Mouse (Mus musculus) hindbrain, embryonic 12.5 days (tissue): Measurements from ENCODE around the gene Rhbg. TPM values are rescaled to one million over a fixed set of nuclear protein-coding genes. Genes with fewer than 3 reads are reported as not detected.

ENCODE experiments used
- ATAC-seq: fragments of 200-750 bp; cut with Nextera tagmentation; 2 replicates; pipeline ENCODE4 v1.8.0; 2017; ENCODE audit warnings: moderate TSS enrichment; ENCODE audit not compliant: low FRiP score
- H3K27ac ChIP-seq: fragments of 300-500 bp; sonication (generic); 2 replicates; pipeline ENCODE4 v1.5.1; 2016; ENCODE audit warnings: mild to moderate bottlenecking
- H3K27me3 ChIP-seq: fragments of 300-500 bp; sonication (generic); 2 replicates; pipeline ENCODE4 v1.6.1; 2016; ENCODE audit warnings: mild to moderate bottlenecking
- H3K36me3 ChIP-seq: fragments of 300-500 bp; sonication (generic); 2 replicates; pipeline ENCODE4 v1.6.1; 2016; ENCODE audit warnings: mild to moderate bottlenecking
- H3K4me1 ChIP-seq: fragments of 300-500 bp; sonication (generic); 2 replicates; pipeline ENCODE4 v1.6.1; 2016
- H3K4me2 ChIP-seq: fragments of 300-500 bp; sonication (generic); replicated peaks from 2 replicates; pipeline ENCODE4 v1.6.1; 2016; ENCODE audit warnings: mild to moderate bottlenecking
- H3K4me3 ChIP-seq: fragments of 300-500 bp; sonication (generic); 2 replicates; pipeline ENCODE4 v1.5.1; 2016; ENCODE audit warnings: mild to moderate bottlenecking
- H3K9ac ChIP-seq: fragments of 300-500 bp; sonication (generic); 2 replicates; pipeline ENCODE4 v1.6.1; 2016; ENCODE audit warnings: mild to moderate bottlenecking, moderate library complexity
- H3K9me3 ChIP-seq: fragments of 300-500 bp; sonication (generic); replicated peaks from 2 replicates; pipeline ENCODE4 v1.6.1; 2016; ENCODE audit warnings: mild to moderate bottlenecking
- WGBS: fragments of 180-500 bp; shearing (Covaris S2); methylation state at CpG from one replicate; pipeline ENCODE4 v1.1.7; 2016; 5-methylcytosine and 5-hydroxymethylcytosine counted together
- polyA plus RNA-seq: library from polyadenylated mRNA; unstranded; fragments of >200 nt; fragmentation: Nextera tagmentation; extraction: Ambion mirVana; gene quantifications from 2 replicates; pipeline ENCODE4 v1.2.1, GENCODE M21; 2016

Rhbg gene
- polyA plus RNA-seq, 1 experiment from 2014 or later, result 0.23 TPM

- Histone ChIP-seq H3K9ac (no peak overlapping the region; the same call in 1 of the 2 replicates), H3K36me3 (peaks cover 27% of the 10 kb centered on the region), H3K4me1 (peaks cover 78% of the 10 kb centered on the region), H3K9me3 (no peaks in the 10 kb centered on the region), H3K4me2 (peak overlapping the region; percentile 28), H3K4me3 (no peak overlapping the region), H3K27ac (peak overlapping the region; percentile 97), H3K27me3 (peaks cover 36% of the 10 kb centered on the region)
- WGBS, result 65% methylated on average over 6 of the region's 6 CpGs
- 0 out of 2 replicates have a peak, but pooled peaks have one; percentile 0 for ATAC-seq
These were observed 32.1 kb downstream of the Rhbg start for GRCm38 (mm10) chr3:88222446-88222845.

DNA sequence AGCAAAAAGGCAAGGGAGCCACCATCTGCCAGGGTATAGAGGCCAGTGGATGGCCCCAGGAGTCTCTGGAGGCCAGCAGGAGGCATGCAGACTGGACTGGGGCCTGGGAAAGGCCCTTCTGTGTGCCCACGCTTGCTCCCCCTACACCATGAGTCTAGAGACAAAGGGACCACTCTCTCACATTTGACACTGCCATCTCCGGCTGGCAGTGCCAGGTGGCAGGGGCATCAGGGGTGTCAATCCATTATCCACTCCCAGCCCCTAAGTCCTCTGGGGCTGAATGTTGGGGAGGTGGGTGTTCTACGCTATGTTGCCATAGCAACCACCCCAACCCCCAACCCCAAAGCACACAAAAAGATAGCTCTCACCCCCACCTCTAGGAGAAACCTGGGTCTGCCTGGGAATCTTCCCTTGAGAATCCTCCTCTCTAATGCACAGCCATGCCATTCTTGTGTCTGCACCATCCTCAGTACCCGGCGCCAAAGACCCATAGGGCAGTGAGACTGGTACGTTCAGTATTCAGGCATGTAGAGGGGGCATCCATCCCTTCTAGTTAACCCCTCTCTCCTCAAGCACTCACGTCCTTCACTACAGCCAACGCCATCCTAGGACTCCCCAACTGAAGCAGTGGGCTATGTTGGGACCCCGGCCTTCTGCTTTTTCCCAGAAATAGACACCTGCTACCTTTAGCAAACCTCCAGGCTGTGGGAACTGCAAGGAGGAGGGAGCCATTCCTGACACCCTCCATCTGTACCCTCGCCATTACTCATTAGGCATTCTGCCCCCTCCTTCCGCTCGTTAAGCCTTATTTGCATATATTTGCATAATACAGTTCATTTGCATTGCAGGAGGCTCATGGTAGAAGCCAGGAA is 32.8 kb downstream of the Rhbg start:
- Histone ChIP-seq H3K27ac (peak overlapping the region; percentile 97), H3K27me3 (peaks cover 43% of the 10 kb centered on the region), H3K4me3 (no peak overlapping the region), H3K36me3 (peaks cover 26% of the 10 kb centered on the region), H3K9ac (peak overlapping the region; percentile 93), H3K4me1 (peaks cover 73% of the 10 kb centered on the region), H3K4me2 (peak overlapping the region; percentile 64), H3K9me3 (no peaks in the 10 kb centered on the region)
- WGBS, result 30% methylated on average over 12 of the region's 12 CpGs
- ATAC-seq, result peak; percentile 74

DNA sequence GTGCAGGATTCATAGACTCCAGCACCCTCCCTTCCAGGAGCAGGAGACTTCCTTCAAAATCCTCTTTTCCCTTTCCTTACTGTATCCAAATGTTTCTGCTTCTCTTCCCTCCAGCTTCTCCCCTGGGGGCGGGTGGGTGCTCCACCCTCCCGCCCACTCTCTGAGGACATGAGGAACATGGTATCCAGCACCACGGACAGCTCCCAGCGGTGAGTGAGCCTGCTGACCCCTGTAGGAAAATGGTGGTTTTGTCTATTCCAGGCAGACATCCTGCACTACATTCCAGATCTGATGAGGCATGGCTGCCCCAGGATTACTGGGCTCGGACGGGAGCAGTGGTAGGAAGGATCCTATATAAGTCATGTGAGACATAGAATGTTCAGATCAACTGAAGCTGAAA is 33.7 kb downstream of the Rhbg start:
- H3K27ac ChIP-seq, result peak overlapping the region; percentile 97
- peak overlapping the region; percentile 10; the same call in 1 of the 2 replicates for H3K4me3 ChIP-seq
- peaks cover 65% of the 10 kb centered on the region for H3K4me1 ChIP-seq
- H3K4me2 ChIP-seq, result peak overlapping the region; percentile 64
- WGBS, result 3% methylated on average over 6 of the region's 6 CpGs
- peaks cover 51% of the 10 kb centered on the region for H3K27me3 ChIP-seq
- ATAC-seq, result no peak
- peaks cover 20% of the 10 kb centered on the region for H3K36me3 ChIP-seq
- peak overlapping the region; percentile 93 for H3K9ac ChIP-seq
- H3K9me3 ChIP-seq, result no peaks in the 10 kb centered on the region

DNA sequence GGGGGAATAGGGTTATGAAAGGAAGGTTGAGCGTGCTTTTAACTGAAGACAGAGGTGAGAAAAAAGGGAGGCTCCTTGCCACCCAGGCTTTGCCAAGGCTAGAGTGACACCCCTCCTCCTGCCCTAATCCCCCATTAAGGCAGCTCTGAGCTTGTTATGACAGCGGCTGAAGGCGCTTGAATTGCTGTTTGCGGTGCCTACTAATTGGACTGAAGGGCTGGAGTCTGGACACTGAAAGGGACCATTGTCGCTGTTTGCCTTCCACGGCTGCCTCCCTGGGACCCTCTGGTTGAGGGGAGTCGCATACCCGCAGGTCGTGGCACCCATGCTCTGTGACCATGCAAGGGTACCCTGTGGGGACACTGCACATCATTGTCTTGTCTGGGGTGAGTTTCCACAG is 34.6 kb downstream of the Rhbg start:
- Histone ChIP-seq H3K4me2 (peak overlapping the region; percentile 64), H3K9ac (peak overlapping the region; percentile 93), H3K4me1 (peaks cover 60% of the 10 kb centered on the region), H3K9me3 (no peaks in the 10 kb centered on the region), H3K27ac (peak overlapping the region; percentile 97), H3K27me3 (peaks cover 60% of the 10 kb centered on the region), H3K4me3 (peak overlapping the region; percentile 20; the same call in 1 of the 2 replicates), H3K36me3 (peaks cover 16% of the 10 kb centered on the region)
- no peak for ATAC-seq
- WGBS, result 18% methylated on average over 9 of the region's 9 CpGs

DNA sequence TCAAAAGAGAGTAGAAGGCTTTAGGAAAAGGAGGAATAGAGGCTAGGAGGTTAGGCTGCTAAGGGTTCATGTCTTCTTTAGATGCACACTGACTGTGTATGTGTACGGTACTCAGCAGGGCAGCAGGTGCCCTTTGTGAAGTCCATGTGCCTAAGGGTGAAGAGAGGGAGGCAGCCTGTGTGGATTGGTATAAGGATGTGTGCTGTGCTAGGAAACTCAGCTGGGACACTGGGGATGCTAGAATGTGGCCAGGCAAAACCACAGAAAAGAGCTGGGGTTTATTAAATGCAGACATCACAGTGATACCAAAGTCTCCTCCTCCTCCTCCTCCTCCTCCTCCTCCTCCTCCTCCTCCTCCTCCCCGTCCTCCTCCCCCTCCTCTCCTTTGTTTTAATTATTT is 36.8 kb downstream of the Rhbg start:
- Histone ChIP-seq H3K4me3 (peak overlapping the region; percentile 63), H3K27me3 (peaks cover 79% of the 10 kb centered on the region), H3K36me3 (peaks cover 17% of the 10 kb centered on the region), H3K4me2 (peak overlapping the region; percentile 64), H3K9me3 (no peaks in the 10 kb centered on the region), H3K27ac (peak overlapping the region; percentile 97), H3K4me1 (peaks cover 50% of the 10 kb centered on the region), H3K9ac (peak overlapping the region; percentile 93)
- 38% methylated on average over 1 of the region's 2 CpGs for WGBS
- no peak for ATAC-seq

GRCm38 (mm10) chr3:88216534-88217326 is 37.8 kb downstream of the Rhbg start:
- Histone ChIP-seq H3K9ac (peak overlapping the region; percentile 93), H3K4me2 (peak overlapping the region; percentile 64), H3K27ac (peak overlapping the region; percentile 97), H3K4me3 (peak overlapping the region; percentile 63), H3K36me3 (peaks cover 17% of the 10 kb centered on the region), H3K27me3 (peaks cover 87% of the 10 kb centered on the region), H3K9me3 (no peaks in the 10 kb centered on the region), H3K4me1 (peaks cover 51% of the 10 kb centered on the region)
- 7% methylated on average over 7 of the region's 7 CpGs for WGBS
- no peak for ATAC-seq

DNA sequence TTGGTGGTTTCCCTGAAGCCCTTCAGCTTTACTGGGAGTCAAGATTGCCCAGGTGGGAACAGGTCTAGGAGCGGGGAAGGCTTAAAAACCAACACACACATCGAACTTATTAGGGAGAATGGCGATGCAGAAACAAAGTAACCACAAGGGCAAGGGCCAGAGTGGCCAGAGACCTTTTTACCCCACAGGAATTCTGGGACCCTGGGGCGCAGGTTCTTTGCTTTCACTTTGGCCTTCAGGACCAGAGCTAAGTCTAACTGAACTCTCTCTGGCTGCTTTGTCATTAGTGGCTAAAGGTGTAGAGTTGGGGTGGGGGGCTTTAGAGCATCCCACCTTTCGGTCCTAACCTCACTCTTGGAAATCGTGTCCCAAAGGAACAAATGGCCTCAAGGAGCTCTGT is 38.4 kb downstream of the Rhbg start:
- Histone ChIP-seq H3K27me3 (peaks cover 89% of the 10 kb centered on the region), H3K9ac (peak overlapping the region; percentile 93), H3K4me3 (peak overlapping the region; percentile 63), H3K36me3 (peaks cover 17% of the 10 kb centered on the region), H3K27ac (peak overlapping the region; percentile 97), H3K4me1 (peaks cover 49% of the 10 kb centered on the region), H3K4me2 (peak overlapping the region; percentile 64), H3K9me3 (no peaks in the 10 kb centered on the region)
- WGBS, result 4% methylated on average over 6 of the region's 6 CpGs
- no peak for ATAC-seq

GRCm38 (mm10) chr3:88215553-88216004 is 38.9 kb downstream of the Rhbg start:
- peak overlapping the region; percentile 97 for H3K27ac ChIP-seq
- peaks cover 90% of the 10 kb centered on the region for H3K27me3 ChIP-seq
- peaks cover 17% of the 10 kb centered on the region for H3K36me3 ChIP-seq
- H3K9me3 ChIP-seq, result no peaks in the 10 kb centered on the region
- peaks cover 44% of the 10 kb centered on the region for H3K4me1 ChIP-seq
- 1% methylated on average over 23 of the region's 23 CpGs for WGBS
- peak overlapping the region; percentile 64 for H3K4me2 ChIP-seq
- ATAC-seq, result no peak
- H3K9ac ChIP-seq, result peak overlapping the region; percentile 93
- H3K4me3 ChIP-seq, result peak overlapping the region; percentile 63

DNA sequence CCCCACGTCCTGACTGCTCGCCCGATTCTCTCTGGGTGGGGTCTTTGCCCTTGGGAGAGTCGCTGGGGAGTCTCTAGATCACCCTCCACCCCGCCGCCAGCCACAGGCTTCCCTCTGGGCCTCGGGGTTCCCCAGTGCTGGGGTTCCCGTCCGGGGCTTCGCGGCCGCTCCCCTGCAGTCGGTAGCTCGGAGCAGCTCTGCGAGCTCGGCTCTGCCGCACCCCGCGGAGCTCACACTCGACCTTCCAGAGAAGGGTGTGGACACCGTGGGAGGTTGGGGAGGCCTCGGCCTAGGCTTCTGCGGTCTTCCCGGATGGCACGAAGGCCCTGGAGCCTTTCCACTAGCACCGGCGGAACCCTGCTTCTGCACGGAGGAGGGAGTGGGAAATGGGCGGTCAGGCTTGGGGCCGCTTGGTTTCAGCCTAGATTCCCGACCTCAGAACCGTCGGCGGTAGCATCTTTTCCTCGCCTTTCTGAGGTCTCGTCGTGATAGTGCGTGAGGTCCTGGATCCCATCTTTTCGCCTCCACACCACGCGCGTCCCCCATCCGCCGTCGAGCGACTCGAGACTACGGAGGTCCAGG is 39.4 kb downstream of the Rhbg start:
- peak overlapping the region; percentile 63 for H3K4me3 ChIP-seq
- H3K27ac ChIP-seq, result peak overlapping the region; percentile 97
- peaks cover 92% of the 10 kb centered on the region for H3K27me3 ChIP-seq
- no peaks in the 10 kb centered on the region for H3K9me3 ChIP-seq
- peaks cover 43% of the 10 kb centered on the region for H3K4me1 ChIP-seq
- H3K4me2 ChIP-seq, result peak overlapping the region; percentile 64
- peak overlapping the region; percentile 93 for H3K9ac ChIP-seq
- peak; percentile 12; the same call in 1 of the 2 replicates for ATAC-seq
- 1% methylated on average over 48 of the region's 48 CpGs for WGBS
- peaks cover 17% of the 10 kb centered on the region for H3K36me3 ChIP-seq

DNA sequence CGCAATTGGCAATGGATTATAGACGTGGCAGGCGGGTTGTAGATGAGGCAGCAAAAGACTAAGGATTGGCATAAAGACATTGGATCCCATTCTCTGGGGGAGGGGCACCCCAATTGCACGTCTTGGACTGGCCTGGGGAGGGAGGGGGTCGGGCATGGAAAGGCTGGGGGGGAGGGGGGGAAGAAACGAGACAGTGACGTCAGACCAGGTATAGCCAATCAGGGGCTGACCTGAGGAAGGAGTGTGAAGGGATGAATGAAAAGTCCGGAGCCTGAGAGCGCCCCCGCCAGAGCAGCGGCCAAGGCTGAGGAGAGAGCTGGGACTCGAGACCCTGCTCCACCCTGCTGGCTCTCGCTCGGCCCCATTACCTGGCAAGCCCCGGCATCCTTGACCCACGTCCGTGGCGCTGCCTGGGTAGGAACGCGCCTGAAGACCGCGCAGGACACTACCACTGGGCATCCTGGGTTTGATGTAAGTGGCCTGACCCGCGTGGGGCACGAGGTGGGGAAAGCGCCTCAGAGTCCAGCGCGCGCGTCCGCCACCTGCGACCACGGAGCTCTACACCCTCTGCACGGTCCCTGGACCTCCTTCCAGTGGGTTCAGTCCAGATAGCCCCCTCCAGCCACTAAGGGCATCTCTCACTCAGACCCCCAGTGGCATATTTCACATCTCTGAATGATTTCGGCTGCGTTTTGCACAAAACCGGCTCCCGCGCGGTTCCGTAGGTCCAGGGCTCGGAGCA is 40.1 kb downstream of the Rhbg start:
- Histone ChIP-seq H3K36me3 (peaks cover 16% of the 10 kb centered on the region), H3K4me1 (peaks cover 37% of the 10 kb centered on the region), H3K27ac (peak overlapping the region; percentile 97), H3K9ac (peak overlapping the region; percentile 93), H3K9me3 (no peaks in the 10 kb centered on the region), H3K4me3 (peak overlapping the region; percentile 63), H3K27me3 (peaks cover 92% of the 10 kb centered on the region), H3K4me2 (peak overlapping the region; percentile 64)
- ATAC-seq, result peak; percentile 90
- 1% methylated on average over 42 of the region's 42 CpGs for WGBS

GRCm38 (mm10) chr3:88213019-88213418 is 41.5 kb downstream of the Rhbg start:
- peak overlapping the region; percentile 89 for H3K9ac ChIP-seq
- no peak for ATAC-seq
- peaks cover 93% of the 10 kb centered on the region for H3K27me3 ChIP-seq
- H3K4me2 ChIP-seq, result peak overlapping the region; percentile 64
- peaks cover 14% of the 10 kb centered on the region for H3K36me3 ChIP-seq
- WGBS, result 9% methylated on average over 2 of the region's 2 CpGs
- peak overlapping the region; percentile 97 for H3K27ac ChIP-seq
- peaks cover 29% of the 10 kb centered on the region for H3K4me1 ChIP-seq
- H3K4me3 ChIP-seq, result peak overlapping the region; percentile 63
- no peaks in the 10 kb centered on the region for H3K9me3 ChIP-seq
